ENCODE assay signal across 8 mouse cellular contexts in genomic region chr16:55820161-55820915, GRCm38 (mm10). TPM values are rescaled to one million over a fixed set of nuclear protein-coding genes. Genes with fewer than 3 reads are reported as not detected.
A peak's percentile ranks its signal among the peaks of the same experiment; 100 is the strongest.
DNase-seq lines count a peak whose midpoint lies in the region; ATAC-seq and TF ChIP-seq lines count a peak whose summit lies in the region.

No protein-coding gene starts in this region.

- no peaks in the 10 kb centered on the region for H3K9me3 ChIP-seq in forebrain, embryonic 15.5 days
- no peaks in the 10 kb centered on the region for H3K9me3 ChIP-seq in midbrain, embryonic 12.5 days

- intact Hi-C loops in left cerebral cortex, postnatal 4 days (cut with DNase I) = no loop called here

- ATAC-seq in forebrain, embryonic 15.5 days (replicated peaks) = no peak
- no peak for ATAC-seq in midbrain, embryonic 12.5 days (ENCODE audit: low FRiP score, low read depth)

- no peak for TF ChIP-seq POLR2A in thymus, adult 2 months (IDR thresholded peaks at IDR 0.05; ENCODE audit: control insufficient read depth, extremely low read depth, insufficient read depth, low read length, poor library complexity)

- WGBS in thymus, adult 2 months = 1% methylated on average over 13 of the region's 13 CpGs
- 44% methylated on average over 13 of the region's 13 CpGs for WGBS in forebrain, embryonic 15.5 days
- WGBS in midbrain, embryonic 12.5 days = 62% methylated on average over 13 of the region's 13 CpGs

- peak overlapping the region; percentile 95 for H3K27ac ChIP-seq in thymus, adult 2 months (ENCODE audit: control insufficient read depth, insufficient read depth, low read length)
- no peak overlapping the region for H3K27ac ChIP-seq in forebrain, embryonic 15.5 days (replicated peaks)
- H3K27ac ChIP-seq in midbrain, embryonic 12.5 days (replicated peaks) = no peak overlapping the region

- no peak for TF ChIP-seq CTCF in thymus, adult 2 months (IDR thresholded peaks at IDR 0.05; ENCODE audit: borderline replicate concordance, control insufficient read depth, extremely low read depth, insufficient read depth, low read length, poor library complexity)

- no peaks in the 10 kb centered on the region for H3K27me3 ChIP-seq in thymus, adult 2 months (ENCODE audit: control insufficient read depth, insufficient read depth, low read length)
- H3K27me3 ChIP-seq in forebrain, embryonic 15.5 days = no peaks in the 10 kb centered on the region
- peaks cover 29% of the 10 kb centered on the region for H3K27me3 ChIP-seq in midbrain, embryonic 12.5 days

- DNase-seq in thymus, adult 2 months = peak; percentile 36
- no peak for DNase-seq in thymus, adult 18-20 months
- DNase-seq in kidney, adult 9 months = peak; percentile 40
- no peak for DNase-seq in left cerebral cortex, adult 11 months (ENCODE audit: low spot score)
- no peak for DNase-seq in left cerebral cortex, adult 8-10 months (ENCODE audit: low spot score in 2 of 2)
- no peak for DNase-seq in left cerebral cortex, postnatal 4 days

- no peak overlapping the region for H3K9ac ChIP-seq in forebrain, embryonic 15.5 days (replicated peaks)
- no peak overlapping the region for H3K9ac ChIP-seq in midbrain, embryonic 12.5 days (replicated peaks)

- peaks cover 14% of the 10 kb centered on the region for H3K4me1 ChIP-seq in thymus, adult 2 months (replicated peaks; ENCODE audit: control insufficient read depth, insufficient read depth, low read length)
- H3K4me1 ChIP-seq in forebrain, embryonic 15.5 days = peaks cover 20% of the 10 kb centered on the region
- peaks cover 22% of the 10 kb centered on the region; the same call in 1 of the 2 replicates for H3K4me1 ChIP-seq in midbrain, embryonic 12.5 days

- H3K4me2 ChIP-seq in forebrain, embryonic 15.5 days (replicated peaks) = peak overlapping the region; percentile 93
- peak overlapping the region; percentile 98 for H3K4me2 ChIP-seq in midbrain, embryonic 12.5 days (replicated peaks)

- peaks cover 34% of the 10 kb centered on the region for H3K36me3 ChIP-seq in thymus, adult 2 months (ENCODE audit: control insufficient read depth, insufficient read depth, low read length)
- H3K36me3 ChIP-seq in forebrain, embryonic 15.5 days = peaks cover 14% of the 10 kb centered on the region
- H3K36me3 ChIP-seq in midbrain, embryonic 12.5 days = peaks cover 20% of the 10 kb centered on the region

- peak overlapping the region; percentile 52 for H3K4me3 ChIP-seq in thymus, adult 2 months (ENCODE audit: control insufficient read depth, insufficient read depth, low read length)
- peak overlapping the region; percentile 67 for H3K4me3 ChIP-seq in forebrain, embryonic 15.5 days
- H3K4me3 ChIP-seq in midbrain, embryonic 12.5 days = peak overlapping the region; percentile 74; the same call in 1 of the 2 replicates

RNA-seq across cellular contexts. Expression of gene Nfkbiz, which starts 18.4 kb away (rescaled TPM):
- 21.1 and 21.3 TPM in 2 replicates for polyA plus RNA-seq in thymus, adult 2 months (2012; rRNA removed)
- 1.2 and 1.4 TPM in 2 replicates for polyA plus RNA-seq in forebrain, embryonic 15.5 days (2015; fragmentation: Nextera tagmentation; extraction: Ambion mirVana)
- 1.5 TPM in 2 replicates for polyA plus RNA-seq in midbrain, embryonic 12.5 days (2016; fragmentation: Nextera tagmentation; extraction: Ambion mirVana)
- total RNA-seq in left cerebral cortex, adult 8-10 months (2022) = 1 to 10 TPM; 3.3 to 4.8 (median 3.9) TPM
- 1 to 10 TPM; 2.3 to 2.5 TPM for total RNA-seq in left cerebral cortex, postnatal 4 days (2021)

Comparison
In these comparisons a context has a peak if more than half of its experiments do, and no peak if none do; other contexts are left out.
1. DNase-seq: peak in thymus, adult 2 months (single experiment) and kidney, adult 9 months (single experiment); none in thymus, adult 18-20 months (0 of 2), left cerebral cortex, adult 11 months (single experiment), left cerebral cortex, adult 8-10 months (0 of 2) and left cerebral cortex, postnatal 4 days (single experiment).
2. Peak in every context shown above with its lines, with median percentiles within 50 percentile points of each other: H3K4me3 ChIP-seq.